Mouse (Mus musculus) cerebellum, adult 2 months (tissue): ENCODE measurements around the gene Cactin.

Source experiments
- CTCF ChIP-seq: fragments of 200-500 bp; IDR thresholded peaks from 2 replicates; pipeline ENCODE4 v1.5.1; 2011; ENCODE audit warnings: low read depth, mild to moderate bottlenecking, control low read depth, low read length, moderate library complexity, borderline replicate concordance; ENCODE audit not compliant: insufficient read depth
- POLR2A ChIP-seq: fragments of 200-500 bp; IDR thresholded peaks from 2 replicates; pipeline ENCODE4 v1.6.1; 2011; ENCODE audit warnings: low read length, control low read depth, borderline replicate concordance; ENCODE audit not compliant: insufficient read depth

DNA sequence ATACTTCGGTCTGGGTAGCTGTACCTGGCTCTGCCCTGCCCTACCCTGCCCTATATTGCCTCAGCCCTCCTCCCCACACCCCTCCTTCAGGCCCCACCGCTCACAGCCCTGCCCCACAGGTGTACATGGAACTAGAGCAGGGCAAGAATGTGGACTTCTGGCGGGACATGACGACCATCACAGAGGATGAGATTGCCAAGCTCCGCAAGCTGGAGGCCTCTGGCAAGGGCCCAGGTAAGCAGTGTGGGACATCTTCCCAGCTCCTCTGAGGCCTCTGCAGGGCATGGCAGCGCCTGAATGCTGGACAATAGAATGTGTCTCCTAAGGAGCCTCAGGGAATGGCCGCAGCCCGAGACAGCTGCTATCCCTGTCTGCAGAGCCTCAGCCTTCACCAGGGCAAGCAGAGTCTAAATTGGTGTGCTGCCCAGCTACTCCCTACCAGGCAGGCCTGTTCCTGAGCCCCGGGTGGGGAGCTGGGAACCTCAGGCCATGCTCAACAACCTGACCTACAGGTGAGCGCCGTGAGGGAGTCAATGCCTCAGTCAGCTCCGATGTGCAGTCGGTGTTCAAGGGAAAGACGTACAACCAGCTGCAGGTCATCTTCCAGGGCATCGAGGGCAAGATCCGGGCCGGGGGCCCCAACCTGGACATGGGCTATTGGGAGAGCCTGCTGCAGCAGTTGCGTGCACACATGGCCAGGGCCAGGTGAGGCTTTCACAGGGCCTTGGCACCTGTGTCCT, 3.1 kb downstream of the Cactin start:
- TF ChIP-seq POLR2A: no peak
- TF ChIP-seq CTCF: no peak
